Mouse (Mus musculus) hindbrain, postnatal 0 days (tissue): Measurements from ENCODE around the gene Rbm34. TPM values are rescaled to one million over a fixed set of nuclear protein-coding genes. Genes with fewer than 3 reads are reported as not detected.
A peak's percentile ranks its signal among the peaks of the same experiment; 100 is the strongest.

ENCODE experiments used
- ATAC-seq: fragments of 200-750 bp; cut with Nextera tagmentation; 2 replicates; pipeline ENCODE4 v1.8.0; 2017; ENCODE audit warnings: mild to moderate bottlenecking, moderate TSS enrichment, moderate library complexity
- DNase-seq: peaks from one replicate; pipeline ENCODE4 v3.0.0-alpha.2; 2015; ENCODE audit warnings: low spot score
- H3K27ac ChIP-seq: fragments of 300-500 bp; sonication (generic); 2 replicates; pipeline ENCODE4 v1.5.1; 2014; ENCODE audit warnings: mild to moderate bottlenecking
- H3K27me3 ChIP-seq: fragments of 300-500 bp; sonication (generic); 2 replicates; pipeline ENCODE4 v1.6.1; 2014; ENCODE audit warnings: low read length, mixed read lengths; ENCODE audit not compliant: insufficient read depth
- H3K36me3 ChIP-seq: fragments of 300-500 bp; sonication (generic); 2 replicates; pipeline ENCODE4 v1.6.1; 2014; ENCODE audit warnings: low read length, mixed read lengths; ENCODE audit not compliant: insufficient read depth
- H3K4me1 ChIP-seq: fragments of 300-500 bp; sonication (generic); 2 replicates; pipeline ENCODE4 v1.6.1; 2014; ENCODE audit warnings: antibody characterized with exemption, low read length, mixed read lengths; ENCODE audit not compliant: insufficient read depth
- H3K4me2 ChIP-seq: fragments of 300-500 bp; sonication (generic); 2 replicates; pipeline ENCODE4 v1.6.1; 2014; ENCODE audit warnings: low read depth, mild to moderate bottlenecking, low read length, moderate library complexity, mixed read lengths
- H3K4me3 ChIP-seq: fragments of 300-500 bp; sonication (generic); 2 replicates; pipeline ENCODE4 v1.5.1; 2014; ENCODE audit warnings: low read length
- H3K9ac ChIP-seq: fragments of 300-500 bp; sonication (generic); replicated peaks from 2 replicates; pipeline ENCODE4 v1.6.1; 2014; ENCODE audit warnings: mild to moderate bottlenecking, low read length, moderate library complexity, mixed read lengths
- H3K9me3 ChIP-seq: fragments of 300-500 bp; sonication (generic); 2 replicates; pipeline ENCODE4 v1.6.1; 2016; ENCODE audit warnings: low read length, mixed read lengths
- CTCF ChIP-seq: IDR thresholded peaks from 2 replicates; pipeline ENCODE4 v1.5.1; 2016; ENCODE audit warnings: antibody characterized with exemption, control low read depth, low read depth
- WGBS: fragments of 180-500 bp; shearing (Covaris S2); extraction: QIAGEN DNeasy Blood & Tissue Kit; methylation state at CpG from one replicate; pipeline ENCODE4 v1.1.7; 2014; 5-methylcytosine and 5-hydroxymethylcytosine counted together
- polyA plus RNA-seq: library from polyadenylated mRNA; unstranded; fragments of >200 nt; fragmentation: Nextera tagmentation; extraction: Ambion mirVana; gene quantifications from 2 replicates; pipeline ENCODE4 v1.2.1, GENCODE M21; 2015
- total RNA-seq: library from RNA; depleted of rRNA; stranded (reverse); fragments of >200 nt; gene quantifications from 2 replicates; pipeline ENCODE4 v1.2.3, GENCODE M21; 2014; rRNA removed

The Rbm34 gene
- total and polyA plus RNA-seq, 2 experiments from 2014 or later = 9.8 to 28.3 TPM

- Histone ChIP-seq H3K27ac (peak overlapping the region; percentile 54), H3K4me2 (no peak overlapping the region), H3K9me3 (no peaks in the 10 kb centered on the region), H3K4me1 (peaks cover 6% of the 10 kb centered on the region; the same call in 1 of the 2 replicates), H3K9ac (no peak overlapping the region), H3K27me3 (no peaks in the 10 kb centered on the region), H3K36me3 (no peaks in the 10 kb centered on the region), H3K4me3 (no peak overlapping the region)
- WGBS = 31% methylated on average over 3 of the region's 3 CpGs
- ATAC-seq = peak; percentile 91
- DNase-seq = peak; percentile 86
- TF ChIP-seq CTCF = peak; percentile 67
Observed at GRCm38 (mm10) chr8:126907374-126907773, 63.5 kb downstream of the Rbm34 start.

- Histone ChIP-seq H3K4me2 (no peak overlapping the region), H3K9me3 (no peaks in the 10 kb centered on the region), H3K9ac (no peak overlapping the region), H3K27ac (no peak overlapping the region), H3K27me3 (no peaks in the 10 kb centered on the region), H3K4me3 (no peak overlapping the region), H3K36me3 (no peaks in the 10 kb centered on the region), H3K4me1 (peaks cover 6% of the 10 kb centered on the region; the same call in 1 of the 2 replicates)
- ATAC-seq = no peak
- TF ChIP-seq CTCF = peak; percentile 64
- WGBS = 92% methylated on average over 3 of the region's 3 CpGs
- DNase-seq = no peak
Observed at GRCm38 (mm10) chr8:126905387-126905786, 65.5 kb downstream of the Rbm34 start.

DNA sequence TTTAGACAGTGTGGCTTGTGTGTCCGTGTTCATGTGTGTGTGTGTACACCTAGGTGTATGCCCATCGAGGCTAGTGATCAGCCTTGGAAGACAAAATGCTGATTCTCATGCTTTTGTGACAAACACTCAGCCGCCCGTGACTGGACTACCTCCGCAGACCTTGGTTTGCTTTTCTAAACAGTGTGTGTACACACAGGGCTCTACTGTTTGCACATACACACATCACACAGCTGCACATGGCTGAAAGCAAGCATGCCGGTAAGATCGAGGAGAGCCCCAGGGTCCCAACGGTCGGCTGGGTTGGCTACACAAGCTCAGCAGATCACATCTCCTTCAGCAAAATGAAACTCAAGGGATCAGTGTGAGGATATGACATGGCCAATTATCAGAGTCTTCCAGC is 66.9 kb downstream of the Rbm34 start:
- no peak for TF ChIP-seq CTCF
- Histone ChIP-seq H3K9ac (no peak overlapping the region), H3K9me3 (no peaks in the 10 kb centered on the region), H3K27ac (no peak overlapping the region), H3K4me2 (no peak overlapping the region), H3K4me3 (no peak overlapping the region), H3K27me3 (no peaks in the 10 kb centered on the region), H3K4me1 (peaks cover 6% of the 10 kb centered on the region; the same call in 1 of the 2 replicates), H3K36me3 (no peaks in the 10 kb centered on the region)
- ATAC-seq = no peak
- 90% methylated on average over 9 of the region's 9 CpGs for WGBS
- DNase-seq = no peak

GRCm38 (mm10) chr8:126903224-126903895 is 67.5 kb downstream of the Rbm34 start:
- no peak overlapping the region for H3K9ac ChIP-seq
- WGBS = 74% methylated on average over 9 of the region's 9 CpGs
- no peak overlapping the region for H3K4me2 ChIP-seq
- TF ChIP-seq CTCF = no peak
- H3K4me3 ChIP-seq = no peak overlapping the region
- no peak overlapping the region for H3K27ac ChIP-seq
- ATAC-seq (no peak), DNase-seq (no peak)
- no peaks in the 10 kb centered on the region for H3K27me3 ChIP-seq
- no peaks in the 10 kb centered on the region for H3K9me3 ChIP-seq
- no peaks in the 10 kb centered on the region for H3K36me3 ChIP-seq
- H3K4me1 ChIP-seq = peaks cover under 1% of the 10 kb centered on the region; the same call in 1 of the 2 replicates

DNA sequence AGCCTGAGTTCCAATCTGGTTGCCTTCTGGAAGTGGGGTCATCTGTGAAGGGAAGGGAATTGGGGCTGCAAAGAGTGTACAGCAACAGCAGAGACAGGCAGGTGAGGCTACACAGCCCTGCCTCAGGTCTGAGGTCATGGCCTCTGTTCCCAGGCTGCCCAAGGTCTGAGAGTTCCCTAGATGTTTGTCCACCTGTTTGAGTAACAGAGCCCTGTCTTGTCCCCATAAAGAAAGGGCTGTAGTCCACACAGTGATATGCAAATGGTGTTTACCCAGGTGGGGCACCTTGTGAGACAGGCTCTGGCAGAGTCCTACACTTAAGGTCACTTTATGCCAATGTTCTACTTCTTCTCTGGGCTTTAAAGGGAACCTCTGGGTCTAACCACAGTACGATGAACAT is 69.3 kb downstream of the Rbm34 start:
- no peak for ATAC-seq
- 90% methylated on average over 1 of the region's 1 CpGs for WGBS

DNA sequence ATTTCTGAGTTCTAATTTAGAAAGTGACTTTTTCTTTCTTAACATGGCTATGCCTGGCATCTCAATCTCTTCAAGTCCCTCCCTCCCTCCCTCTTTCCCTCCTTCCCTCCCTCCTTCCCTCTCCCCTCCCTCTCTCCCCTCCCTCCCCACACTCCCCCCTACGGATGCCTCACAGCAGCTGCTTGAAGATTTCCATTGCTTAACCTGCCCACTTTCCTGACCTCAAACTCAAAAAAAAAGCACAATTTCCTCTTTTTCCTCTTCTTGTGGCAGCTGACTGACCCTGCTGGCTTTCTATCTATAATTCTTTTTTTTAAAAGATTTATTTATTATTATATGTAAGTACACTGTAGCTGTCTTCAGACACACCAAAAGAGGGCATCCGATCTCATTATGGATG is 69.8 kb downstream of the Rbm34 start:
- Histone ChIP-seq H3K27ac (no peak overlapping the region), H3K4me2 (no peak overlapping the region), H3K9me3 (no peaks in the 10 kb centered on the region), H3K4me3 (no peak overlapping the region), H3K36me3 (no peaks in the 10 kb centered on the region), H3K4me1 (no peaks in the 10 kb centered on the region), H3K27me3 (no peaks in the 10 kb centered on the region), H3K9ac (no peak overlapping the region)
- no peak for DNase-seq
- TF ChIP-seq CTCF = no peak
- WGBS = 58% methylated on average over 2 of the region's 2 CpGs
- no peak for ATAC-seq

More for the DNA sequence above, 69.3 kb downstream of the Rbm34 start:
- H3K9ac ChIP-seq = no peak overlapping the region
- H3K27ac ChIP-seq = no peak overlapping the region
- H3K4me1 ChIP-seq = no peaks in the 10 kb centered on the region
- H3K36me3 ChIP-seq = no peaks in the 10 kb centered on the region
- DNase-seq = no peak
- H3K27me3 ChIP-seq = no peaks in the 10 kb centered on the region
- H3K4me3 ChIP-seq = no peak overlapping the region
- no peak overlapping the region for H3K4me2 ChIP-seq
- no peak for TF ChIP-seq CTCF
- no peaks in the 10 kb centered on the region for H3K9me3 ChIP-seq

Other genes starting within 250 kb of the Rbm34 start
- 125 and 141 TPM in 2 replicates for gene Tomm20, start 25.2 kb downstream of the Rbm34 start, total RNA-seq
- gene Tomm20, start 25.2 kb downstream of the Rbm34 start, polyA plus RNA-seq = 224 and 232 TPM in 2 replicates
- 29.3 and 36.0 TPM in 2 replicates for gene Pard3, start 92.8 kb upstream of the Rbm34 start, total RNA-seq
- gene Pard3, start 92.8 kb upstream of the Rbm34 start, polyA plus RNA-seq = 11.9 and 12.8 TPM in 2 replicates